Mouse (Mus musculus): ENCODE results near the gene Nup210l. TPM values are rescaled to one million over a fixed set of nuclear protein-coding genes. Genes with fewer than 3 reads are reported as not detected.
"Not testable (repeated sequence)": the region's sequence is repeated elsewhere in the genome, so short reads cannot be mapped to it uniquely, and the experiment has no call there.

The Nup210l gene
- total RNA-seq, 2 experiments from 2014 or later: 0.14 to 0.30 TPM

- peak; percentile 28 to 57 for DNase-seq (ENCODE audit: low spot score in 2 of 2)
Observed at GRCm38 (mm10) chr3:90220088-90220487, 116.2 kb downstream of the Nup210l start.

- peak; percentile 16 to 38 for DNase-seq (ENCODE audit: low spot score in 2 of 2)
Observed at GRCm38 (mm10) chr3:90220531-90220951, 116.6 kb downstream of the Nup210l start.

GRCm38 (mm10) chr3:90221123-90221522 lies 117.2 kb downstream of the Nup210l start:
- no peak for DNase-seq (ENCODE audit: low spot score in 2 of 2)

GRCm38 (mm10) chr3:90222455-90222854 lies 118.5 kb downstream of the Nup210l start:
- DNase-seq (ENCODE audit: low spot score in 2 of 2): no peak

- DNase-seq (ENCODE audit: low spot score in 2 of 2): no peak
Observed at GRCm38 (mm10) chr3:90222941-90223340, 119.0 kb downstream of the Nup210l start.

GRCm38 (mm10) chr3:90224331-90224730 lies 120.4 kb downstream of the Nup210l start:
- no peak for DNase-seq (ENCODE audit: low spot score in 2 of 2)

GRCm38 (mm10) chr3:90231075-90231474 lies 127.1 kb downstream of the Nup210l start:
- no peak for DNase-seq (ENCODE audit: low spot score in 2 of 2)

GRCm38 (mm10) chr3:90231507-90232333 lies 127.8 kb downstream of the Nup210l start, which contains the start of gene Jtb:
TSS of gene Jtb (plus strand) at chr3:90231597.
- DNase-seq (ENCODE audit: low spot score in 2 of 2): peak; percentile 94 to 97

- DNase-seq (ENCODE audit: low spot score in 2 of 2): no peak
Observed at GRCm38 (mm10) chr3:90241251-90241650, 137.3 kb downstream of the Nup210l start.

- DNase-seq (ENCODE audit: low spot score in 2 of 2): no peak
Observed at GRCm38 (mm10) chr3:90241669-90242358, 137.9 kb downstream of the Nup210l start.

- peak in 1 of 2 experiments; percentile 12 for DNase-seq (ENCODE audit: low spot score in 2 of 2)
Observed at GRCm38 (mm10) chr3:90242984-90243775, 139.2 kb downstream of the Nup210l start, which contains the start of gene Creb3l4. TSS of gene Creb3l4 (minus strand) at chr3:90243512.

GRCm38 (mm10) chr3:90245406-90245805 lies 141.5 kb downstream of the Nup210l start:
- DNase-seq (ENCODE audit: low spot score in 2 of 2): no peak

- no peak for DNase-seq (ENCODE audit: low spot score in 2 of 2)
Observed at GRCm38 (mm10) chr3:90247630-90247959, 143.7 kb downstream of the Nup210l start.

GRCm38 (mm10) chr3:90247960-90248745 lies 144.2 kb downstream of the Nup210l start, which contains the start of gene Slc39a1:
TSS of gene Slc39a1 (plus strand) at chr3:90248172.
- peak; percentile 88 to 91 for DNase-seq (ENCODE audit: low spot score in 2 of 2)

GRCm38 (mm10) chr3:90248746-90249100 lies 144.8 kb downstream of the Nup210l start:
- no peak for DNase-seq (ENCODE audit: low spot score in 2 of 2)

- no peak for DNase-seq (ENCODE audit: low spot score in 2 of 2)
Observed at GRCm38 (mm10) chr3:90250791-90251190, 146.9 kb downstream of the Nup210l start.

- not testable (repeated sequence) for DNase-seq (ENCODE audit: low spot score in 2 of 2)
Observed at GRCm38 (mm10) chr3:90251731-90252226, 147.8 kb downstream of the Nup210l start.

GRCm38 (mm10) chr3:90252659-90253058 lies 148.7 kb downstream of the Nup210l start:
- DNase-seq (ENCODE audit: low spot score in 2 of 2): not testable (repeated sequence)

- not testable (repeated sequence) for DNase-seq (ENCODE audit: low spot score in 2 of 2)
Observed at GRCm38 (mm10) chr3:90253174-90253573, 149.2 kb downstream of the Nup210l start.
